Comparison of ENCODE assay signal across 8 mouse cellular contexts in genomic region chr3:142394000-142394411, GRCm38 (mm10). TPM values are rescaled to one million over a fixed set of nuclear protein-coding genes. Genes with fewer than 3 reads are reported as not detected.
DNase-seq lines count a peak whose midpoint lies in the region; ATAC-seq and TF ChIP-seq lines count a peak whose summit lies in the region.

No protein-coding gene starts in this region.

- no peak for TF ChIP-seq RAD21 in CH12.LX (IDR thresholded peaks at IDR 0.05; ENCODE audit: low read depth, low read length)

- no peak for TF ChIP-seq POLR2A in CH12.LX (IDR thresholded peaks at IDR 0.05; ENCODE audit: low read depth, low read length)

- H3K4me1 ChIP-seq in CH12.LX (ENCODE audit: control insufficient read depth in 1 of 2, insufficient read depth in 2 of 2) = peaks cover 6 to 18% of the 10 kb centered on the region in 2 experiments; a peak in 3 of 4 replicates
- H3K4me1 ChIP-seq in embryonic facial prominence, embryonic 11.5 days (ENCODE audit: control insufficient read depth, insufficient read depth, low read length) = no peaks in the 10 kb centered on the region
- H3K4me1 ChIP-seq in hindbrain, embryonic 10.5 days (replicated peaks) = peaks cover 20% of the 10 kb centered on the region
- H3K4me1 ChIP-seq in limb, embryonic 13.5 days = peaks cover 19% of the 10 kb centered on the region
- H3K4me1 ChIP-seq in midbrain, embryonic 13.5 days (replicated peaks) = peaks cover 9% of the 10 kb centered on the region

- peak overlapping the region; percentile 34; the same call in 1 of the 2 replicates for H3K9ac ChIP-seq in CH12.LX (ENCODE audit: insufficient read depth, low read depth)
- no peak overlapping the region for H3K9ac ChIP-seq in embryonic facial prominence, embryonic 11.5 days (replicated peaks; ENCODE audit: low read length)
- H3K9ac ChIP-seq in limb, embryonic 13.5 days = peak overlapping the region; percentile 75; the same call in 1 of the 2 replicates
- no peak overlapping the region for H3K9ac ChIP-seq in midbrain, embryonic 13.5 days (replicated peaks)

- TF ChIP-seq CTCF in CH12.LX (conservative IDR thresholded peaks at IDR 0.05 in 1 of 2, IDR thresholded peaks at IDR 0.05 in 1 of 2; ENCODE audit: low read depth in 2 of 2, low read length in 2 of 2) = peak in 1 of 2 experiments; percentile 25; a peak in 2 of 4 replicates

- dilution Hi-C loops in CH12.LX (cut with MboI; ENCODE audit: extremely low pct_ligation_motif_present, extremely low pct_unique_long_range_greater_than_20kb, low sequenced_read_pairs) = no loop called here

- H3K27ac ChIP-seq in CH12.LX (ENCODE audit: insufficient read depth, low read depth) = no peak overlapping the region
- H3K27ac ChIP-seq in embryonic facial prominence, embryonic 11.5 days (replicated peaks; ENCODE audit: low read depth, low read length) = no peak overlapping the region
- H3K27ac ChIP-seq in hindbrain, embryonic 10.5 days = no peak overlapping the region
- H3K27ac ChIP-seq in limb, embryonic 13.5 days = no peak overlapping the region
- no peak overlapping the region for H3K27ac ChIP-seq in midbrain, embryonic 13.5 days

- H3K79me2 ChIP-seq in CH12.LX (replicated peaks; ENCODE audit: control insufficient read depth, extremely low read depth, insufficient read depth, poor library complexity, severe bottlenecking) = no peaks in the 10 kb centered on the region

- TF ChIP-seq EP300 in CH12.LX (IDR thresholded peaks at IDR 0.05; ENCODE audit: low read length) = no peak

- peak overlapping the region in 2 of 3 experiments; percentile 7 to 76 for H3K4me3 ChIP-seq in CH12.LX (replicated peaks in 1 of 3; ENCODE audit: low read depth in 2 of 3, low read length in 2 of 3, poor library complexity in 1 of 3)
- no peak overlapping the region for H3K4me3 ChIP-seq in embryonic facial prominence, embryonic 11.5 days (ENCODE audit: low read depth, low read length)
- peak overlapping the region; percentile 81 for H3K4me3 ChIP-seq in hindbrain, embryonic 10.5 days
- peak overlapping the region; percentile 78 for H3K4me3 ChIP-seq in limb, embryonic 13.5 days
- H3K4me3 ChIP-seq in midbrain, embryonic 13.5 days (replicated peaks) = peak overlapping the region; percentile 67

- no peaks in the 10 kb centered on the region for H3K27me3 ChIP-seq in CH12.LX (replicated peaks)
- H3K27me3 ChIP-seq in embryonic facial prominence, embryonic 11.5 days (ENCODE audit: control insufficient read depth, insufficient read depth, low read length) = no peaks in the 10 kb centered on the region
- 0 out of 2 replicates have a peak, but pooled peaks cover 8% of the 10 kb centered on the region for H3K27me3 ChIP-seq in hindbrain, embryonic 10.5 days (ENCODE audit: insufficient read depth, poor library complexity, severe bottlenecking)
- peaks cover 20% of the 10 kb centered on the region for H3K27me3 ChIP-seq in limb, embryonic 13.5 days
- peaks cover 6% of the 10 kb centered on the region for H3K27me3 ChIP-seq in midbrain, embryonic 13.5 days

- no peak for ATAC-seq in embryonic facial prominence, embryonic 11.5 days (replicated peaks; ENCODE audit: insufficient number of reproducible peaks, low FRiP score, low TSS enrichment, low read depth)
- ATAC-seq in limb, embryonic 13.5 days (ENCODE audit: low FRiP score, low read depth) = no peak
- no peak for ATAC-seq in midbrain, embryonic 13.5 days

- in situ Hi-C loops in CH12.LX (cut with MboI; ENCODE audit: low pct_ligation_motif_present, low pct_unique_long_range_greater_than_20kb, low sequenced_read_pairs) = no loop called here

- DNase-seq in CH12.LX (ENCODE audit: extremely low read depth) = peak; percentile 22
- DNase-seq in embryonic facial prominence, embryonic 11.5 days (ENCODE audit: low spot score) = no peak
- no peak for DNase-seq in hindbrain, embryonic 10.5 days (ENCODE audit: low spot score)
- DNase-seq in right cerebral cortex, postnatal 14 days = no peak
- no peak for DNase-seq in T-cell, adult 2 months (ENCODE audit: low spot score)
- no peak for DNase-seq in right cerebral cortex, postnatal 36 days (ENCODE audit: low spot score in 2 of 2)

- peaks cover 0 to 5% of the 10 kb centered on the region in 2 experiments for H3K36me3 ChIP-seq in CH12.LX (replicated peaks in 1 of 2; ENCODE audit: control insufficient read depth in 1 of 2, insufficient read depth in 1 of 2, low read length in 1 of 2)
- H3K36me3 ChIP-seq in embryonic facial prominence, embryonic 11.5 days (replicated peaks; ENCODE audit: control insufficient read depth, insufficient read depth, low read depth, low read length) = no peaks in the 10 kb centered on the region
- H3K36me3 ChIP-seq in hindbrain, embryonic 10.5 days = no peaks in the 10 kb centered on the region
- H3K36me3 ChIP-seq in limb, embryonic 13.5 days = no peaks in the 10 kb centered on the region
- H3K36me3 ChIP-seq in midbrain, embryonic 13.5 days = no peaks in the 10 kb centered on the region

- WGBS in embryonic facial prominence, embryonic 11.5 days = 55% methylated on average over 9 of the region's 9 CpGs
- 51% methylated on average over 9 of the region's 9 CpGs for WGBS in hindbrain, embryonic 10.5 days
- WGBS in limb, embryonic 13.5 days = 33% methylated on average over 9 of the region's 9 CpGs
- WGBS in midbrain, embryonic 13.5 days = 60% methylated on average over 9 of the region's 9 CpGs

- peak overlapping the region; percentile 96 for H3K4me2 ChIP-seq in CH12.LX (ENCODE audit: insufficient read depth, low read depth, poor library complexity, severe bottlenecking)
- peak overlapping the region; percentile 63; the same call in 1 of the 2 replicates for H3K4me2 ChIP-seq in embryonic facial prominence, embryonic 11.5 days (ENCODE audit: low read depth, low read length)
- peak overlapping the region; percentile 89 for H3K4me2 ChIP-seq in limb, embryonic 13.5 days (replicated peaks)
- H3K4me2 ChIP-seq in midbrain, embryonic 13.5 days (replicated peaks) = peak overlapping the region; percentile 85

- no peaks in the 10 kb centered on the region for H3K9me3 ChIP-seq in CH12.LX (replicated peaks; ENCODE audit: low read length)
- H3K9me3 ChIP-seq in embryonic facial prominence, embryonic 11.5 days (replicated peaks; ENCODE audit: control insufficient read depth, low read length) = no peaks in the 10 kb centered on the region
- H3K9me3 ChIP-seq in hindbrain, embryonic 10.5 days = no peaks in the 10 kb centered on the region
- no peaks in the 10 kb centered on the region for H3K9me3 ChIP-seq in limb, embryonic 13.5 days
- H3K9me3 ChIP-seq in midbrain, embryonic 13.5 days = no peaks in the 10 kb centered on the region

TF ChIP-seq in CH12.LX, 34 proteins besides CTCF, POLR2A, EP300 and RAD21:
- TF ChIP-seq BHLHE40 (IDR thresholded peaks at IDR 0.05; ENCODE audit: low read depth, low read length) (no peak), E2F4 (IDR thresholded peaks at IDR 0.05; ENCODE audit: insufficient replicate concordance, low read depth, low read length) (no peak), HCFC1 (IDR thresholded peaks at IDR 0.05; ENCODE audit: low read depth, low read length) (no peak), MAFK (IDR thresholded peaks at IDR 0.05; ENCODE audit: insufficient replicate concordance, low read length) (no peak), CHD1 (IDR thresholded peaks at IDR 0.05; ENCODE audit: low read depth, low read length) (no peak), PAX5 (IDR thresholded peaks at IDR 0.05; ENCODE audit: low read length) (no peak), MAZ (IDR thresholded peaks at IDR 0.05; ENCODE audit: low read depth, low read length) (no peak), NELFE (IDR thresholded peaks at IDR 0.05; ENCODE audit: low read depth, low read length) (no peak), ZMIZ1 (IDR thresholded peaks at IDR 0.05; ENCODE audit: low read depth, low read length) (no peak), JUND (conservative IDR thresholded peaks at IDR 0.05; ENCODE audit: low read depth, low read length) (no peak), RCOR1 (conservative IDR thresholded peaks at IDR 0.05; ENCODE audit: low read depth, low read length) (no peak), TCF12 (IDR thresholded peaks at IDR 0.05; ENCODE audit: low read depth, low read length) (no peak), CHD2 (IDR thresholded peaks at IDR 0.05; ENCODE audit: low read length) (no peak), GABPA (IDR thresholded peaks at IDR 0.05; ENCODE audit: insufficient replicate concordance, low read depth, low read length) (no peak), POLR2AphosphoS2 (IDR thresholded peaks at IDR 0.05; ENCODE audit: low read depth, low read length) (no peak), USF2 (conservative IDR thresholded peaks at IDR 0.05; ENCODE audit: low read depth, low read length) (no peak), MXI1 (IDR thresholded peaks at IDR 0.05; ENCODE audit: low read depth, low read length) (no peak)

RNA-seq across cellular contexts. Expression of gene Pdlim5, which starts 1.5 kb away (rescaled TPM):
- total RNA-seq in CH12.LX (2012; rRNA removed) = 20.7 and 22.0 TPM in 2 replicates
- 22.8 and 23.2 TPM in 2 replicates for total RNA-seq in CH12.LX (2014; rRNA removed)
- polyA plus RNA-seq in CH12.LX (2012; ENCODE audit: insufficient read length, low read depth) = 22.8 and 24.6 TPM in 2 replicates
- polyA plus RNA-seq in embryonic facial prominence, embryonic 11.5 days (2014; fragmentation: Nextera tagmentation; extraction: Ambion mirVana) = 19.6 TPM in 2 replicates
- polyA plus RNA-seq in hindbrain, embryonic 10.5 days (2016; fragmentation: Nextera tagmentation; extraction: Ambion mirVana) = 14.6 and 19.3 TPM in 2 replicates
- 19.0 and 21.0 TPM in 2 replicates for polyA plus RNA-seq in limb, embryonic 13.5 days (2015; fragmentation: Nextera tagmentation; extraction: Ambion mirVana)
- polyA plus RNA-seq in midbrain, embryonic 13.5 days (2015; fragmentation: Nextera tagmentation; extraction: Ambion mirVana) = 11.6 and 12.4 TPM in 2 replicates

Comparison
In these comparisons a context has a peak if more than half of its experiments do, and no peak if none do; other contexts are left out.
1. H3K9ac ChIP-seq: peak in CH12.LX (single experiment) and limb, embryonic 13.5 days (single experiment); none in embryonic facial prominence, embryonic 11.5 days (single experiment) and midbrain, embryonic 13.5 days (single experiment).
2. Peak in every context shown above with its lines, with median percentiles within 50 percentile points of each other: H3K4me2 ChIP-seq.